Mouse (Mus musculus) limb, embryonic 10.5 days (tissue): Measurements from ENCODE around the gene Adk. TPM values are rescaled to one million over a fixed set of nuclear protein-coding genes. Genes with fewer than 3 reads are reported as not detected.
A peak's percentile ranks its signal among the peaks of the same experiment; 100 is the strongest.
"Not testable (repeated sequence)": the region's sequence is repeated elsewhere in the genome, so short reads cannot be mapped to it uniquely, and the experiment has no call there.

Experiments used
- DNase-seq: peaks from one replicate; pipeline ENCODE4 v3.0.0-alpha.2; 2017; ENCODE audit warnings: low spot score
- H3K27ac ChIP-seq: fragments of 300-500 bp; sonication (generic); 2 replicates; pipeline ENCODE4 v1.5.1; 2016; ENCODE audit warnings: mild to moderate bottlenecking
- H3K27me3 ChIP-seq: fragments of 300-500 bp; sonication (generic); 2 replicates; pipeline ENCODE4 v1.6.1; 2016; ENCODE audit warnings: low read depth, mild to moderate bottlenecking; ENCODE audit not compliant: poor library complexity, severe bottlenecking
- H3K36me3 ChIP-seq: fragments of 300-500 bp; sonication (generic); 2 replicates; pipeline ENCODE4 v1.6.1; 2016; ENCODE audit warnings: mild to moderate bottlenecking, moderate library complexity
- H3K4me1 ChIP-seq: fragments of 300-500 bp; sonication (generic); 2 replicates; pipeline ENCODE4 v1.6.1; 2016
- H3K4me3 ChIP-seq: fragments of 300-500 bp; sonication (generic); 2 replicates; pipeline ENCODE4 v1.5.1; 2016; ENCODE audit warnings: mild to moderate bottlenecking, moderate library complexity
- H3K9me3 ChIP-seq: fragments of 300-500 bp; sonication (generic); replicated peaks from 2 replicates; pipeline ENCODE4 v1.6.1; 2016; ENCODE audit warnings: mild to moderate bottlenecking
- WGBS: fragments of 180-500 bp; shearing (Covaris S2); methylation state at CpG from one replicate; pipeline ENCODE4 v1.1.7; 2016; 5-methylcytosine and 5-hydroxymethylcytosine counted together
- polyA plus RNA-seq: library from polyadenylated mRNA; unstranded; fragments of >200 nt; fragmentation: Nextera tagmentation; extraction: Ambion mirVana; gene quantifications from 2 replicates; pipeline ENCODE4 v1.2.1, GENCODE M21; 2016

Gene Adk
- polyA plus RNA-seq, 1 experiment from 2014 or later: 170 TPM

DNA sequence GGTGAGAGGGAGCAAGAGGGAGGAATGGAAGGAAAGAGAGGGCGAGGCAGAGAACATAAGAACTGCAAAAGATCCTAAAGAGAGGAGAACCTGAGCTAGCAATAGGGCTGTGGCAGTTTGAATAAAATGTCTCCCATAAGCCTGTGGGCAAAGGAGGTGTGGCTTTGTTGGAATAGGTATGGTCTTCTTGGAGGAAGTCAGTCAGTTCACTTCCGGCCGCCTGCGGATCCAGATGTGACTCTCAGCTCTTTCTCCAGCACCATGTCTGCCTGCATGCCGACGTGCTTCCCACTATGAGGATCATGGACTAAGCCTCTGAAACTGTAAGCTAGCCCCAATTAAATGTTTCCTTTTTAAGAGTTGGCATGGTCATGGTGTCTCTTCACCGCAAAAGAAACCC, 428.9 kb downstream of the Adk start, which contains the start of gene Kat6b:
TSS of gene Kat6b (plus strand) at position 204 of the 400 bp plus-strand sequence.
- WGBS: 90% methylated on average over 7 of the region's 7 CpGs
- no peak within 1 kb of the TSS for H3K27ac ChIP-seq

GRCm38 (mm10) chr14:21484199-21484598, 431.8 kb downstream of the Adk start:
- Histone ChIP-seq H3K27ac (no peak overlapping the region), H3K4me1 (no peaks in the 10 kb centered on the region), H3K27me3 (no peaks in the 10 kb centered on the region), H3K36me3 (no peaks in the 10 kb centered on the region), H3K9me3 (no peaks in the 10 kb centered on the region), H3K4me3 (no peak overlapping the region)
- WGBS: 90% methylated on average over 2 of the region's 2 CpGs
- DNase-seq: no peak

More for the DNA sequence above, 428.9 kb downstream of the Adk start, which contains the start of gene Kat6b:
- no peaks in the 10 kb centered on the region for H3K27me3 ChIP-seq
- no peaks in the 10 kb centered on the region for H3K4me1 ChIP-seq
- H3K36me3 ChIP-seq: no peaks in the 10 kb centered on the region
- no peak for DNase-seq
- no peak within 1 kb of the TSS for H3K4me3 ChIP-seq
- H3K9me3 ChIP-seq: no peaks in the 10 kb centered on the region

GRCm38 (mm10) chr14:21484693-21485092, 432.3 kb downstream of the Adk start:
- WGBS: 95% methylated on average over 10 of the region's 10 CpGs
- Histone ChIP-seq H3K9me3 (no peaks in the 10 kb centered on the region), H3K4me3 (no peak overlapping the region), H3K27me3 (no peaks in the 10 kb centered on the region), H3K4me1 (no peaks in the 10 kb centered on the region), H3K27ac (no peak overlapping the region), H3K36me3 (no peaks in the 10 kb centered on the region)
- DNase-seq: no peak

- Histone ChIP-seq H3K4me1 (peaks cover 6% of the 10 kb centered on the region), H3K9me3 (no peaks in the 10 kb centered on the region), H3K4me3 (no peak overlapping the region), H3K27me3 (no peaks in the 10 kb centered on the region), H3K36me3 (no peaks in the 10 kb centered on the region), H3K27ac (no peak overlapping the region)
- 89% methylated on average over 3 of the region's 3 CpGs for WGBS
- DNase-seq: no peak
These were observed 433.7 kb downstream of the Adk start for GRCm38 (mm10) chr14:21485961-21486520.

- not testable (repeated sequence) for H3K9me3 ChIP-seq, DNase-seq, H3K27ac ChIP-seq, H3K36me3 ChIP-seq, H3K4me1 ChIP-seq, H3K27me3 ChIP-seq, H3K4me3 ChIP-seq
- 97% methylated on average over 2 of the region's 2 CpGs for WGBS
These were observed 434.8 kb downstream of the Adk start for GRCm38 (mm10) chr14:21487135-21487534.

DNA sequence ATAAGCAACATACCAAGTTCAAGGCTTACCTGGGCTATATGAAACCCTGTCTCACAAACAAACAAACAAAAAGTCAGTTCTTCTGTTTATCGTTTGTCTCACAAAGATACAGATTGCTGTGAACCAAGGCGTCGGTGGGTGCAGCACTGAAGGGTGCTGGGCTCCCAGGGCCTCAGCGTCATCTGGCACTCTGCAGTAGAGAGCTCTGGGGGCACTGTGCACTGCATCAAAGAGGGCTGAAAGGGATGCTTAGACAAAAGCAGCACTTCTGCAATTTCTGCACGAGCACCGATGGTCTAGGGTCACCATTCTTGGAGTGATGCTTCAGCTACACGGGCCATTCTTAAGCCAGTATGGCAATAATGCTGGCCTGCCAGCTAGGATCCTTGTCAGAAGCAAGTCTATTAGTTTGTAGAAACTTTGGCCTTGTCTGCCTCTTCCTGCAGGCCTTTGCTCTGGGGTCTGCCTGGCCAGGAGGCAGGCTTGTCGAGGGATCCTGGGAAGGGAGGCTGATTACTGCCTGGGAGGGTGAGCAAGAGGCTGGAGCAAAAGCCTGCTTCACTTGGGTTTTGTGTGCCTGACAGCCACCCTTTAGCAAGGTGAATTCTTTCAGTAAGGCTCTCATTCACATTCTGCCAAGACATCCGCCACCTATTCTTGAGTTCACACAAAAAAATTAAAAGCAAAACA, 436.2 kb downstream of the Adk start:
- H3K4me1 ChIP-seq, H3K4me3 ChIP-seq, DNase-seq, H3K9me3 ChIP-seq, H3K27me3 ChIP-seq, H3K36me3 ChIP-seq: not testable (repeated sequence)
- 0 out of 2 replicates have a peak overlapping the region, but pooled peaks have one; percentile 36 for H3K27ac ChIP-seq
- WGBS: 82% methylated on average over 9 of the region's 9 CpGs

DNA sequence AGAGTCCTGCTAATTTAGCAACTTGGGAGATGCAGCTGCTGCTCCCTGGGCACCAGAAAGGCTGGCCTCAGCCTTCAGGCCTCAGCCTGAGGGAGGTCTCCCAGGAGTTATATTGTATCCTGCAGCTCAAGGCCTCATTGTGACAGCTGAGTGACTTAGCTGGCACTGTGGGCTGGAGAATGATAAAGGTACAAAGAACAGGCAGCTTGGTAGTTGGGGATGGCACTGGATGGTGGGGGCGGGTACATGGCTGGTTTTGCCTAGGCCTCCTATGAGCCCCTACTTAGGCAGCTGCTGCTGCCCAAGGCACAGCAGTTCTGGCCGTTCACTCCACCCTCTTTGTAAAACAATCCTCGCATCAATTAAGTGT, 436.7 kb downstream of the Adk start:
- Histone ChIP-seq H3K4me1 (peaks cover 6% of the 10 kb centered on the region), H3K4me3 (no peak overlapping the region), H3K27ac (0 out of 2 replicates have a peak overlapping the region, but pooled peaks have one; percentile 36), H3K9me3 (no peaks in the 10 kb centered on the region), H3K27me3 (no peaks in the 10 kb centered on the region), H3K36me3 (no peaks in the 10 kb centered on the region)
- 77% methylated on average over 3 of the region's 3 CpGs for WGBS
- DNase-seq: no peak

GRCm38 (mm10) chr14:21490141-21490540, 437.8 kb downstream of the Adk start:
- Histone ChIP-seq H3K27ac (no peak overlapping the region), H3K27me3 (no peaks in the 10 kb centered on the region), H3K36me3 (no peaks in the 10 kb centered on the region), H3K9me3 (no peaks in the 10 kb centered on the region), H3K4me3 (no peak overlapping the region), H3K4me1 (peaks cover 6% of the 10 kb centered on the region)
- DNase-seq: no peak
- WGBS: 48% methylated on average over 4 of the region's 4 CpGs

Other genes starting within 250 kb of the Adk start
- gene Plau, start 215.9 kb upstream of the Adk start, polyA plus RNA-seq: 0.54 and 0.55 TPM in 2 replicates
- gene Vcl, start 123.2 kb upstream of the Adk start, polyA plus RNA-seq: 38.2 and 42.4 TPM in 2 replicates
- 70.6 and 78.4 TPM in 2 replicates for gene Ap3m1, start 66 bp upstream of the Adk start, polyA plus RNA-seq